Mouse (Mus musculus): ENCODE results near the gene Spaca1.
"Not testable (repeated sequence)": the region's sequence is repeated elsewhere in the genome, so short reads cannot be mapped to it uniquely, and the experiment has no call there.

Gene Spaca1

DNA sequence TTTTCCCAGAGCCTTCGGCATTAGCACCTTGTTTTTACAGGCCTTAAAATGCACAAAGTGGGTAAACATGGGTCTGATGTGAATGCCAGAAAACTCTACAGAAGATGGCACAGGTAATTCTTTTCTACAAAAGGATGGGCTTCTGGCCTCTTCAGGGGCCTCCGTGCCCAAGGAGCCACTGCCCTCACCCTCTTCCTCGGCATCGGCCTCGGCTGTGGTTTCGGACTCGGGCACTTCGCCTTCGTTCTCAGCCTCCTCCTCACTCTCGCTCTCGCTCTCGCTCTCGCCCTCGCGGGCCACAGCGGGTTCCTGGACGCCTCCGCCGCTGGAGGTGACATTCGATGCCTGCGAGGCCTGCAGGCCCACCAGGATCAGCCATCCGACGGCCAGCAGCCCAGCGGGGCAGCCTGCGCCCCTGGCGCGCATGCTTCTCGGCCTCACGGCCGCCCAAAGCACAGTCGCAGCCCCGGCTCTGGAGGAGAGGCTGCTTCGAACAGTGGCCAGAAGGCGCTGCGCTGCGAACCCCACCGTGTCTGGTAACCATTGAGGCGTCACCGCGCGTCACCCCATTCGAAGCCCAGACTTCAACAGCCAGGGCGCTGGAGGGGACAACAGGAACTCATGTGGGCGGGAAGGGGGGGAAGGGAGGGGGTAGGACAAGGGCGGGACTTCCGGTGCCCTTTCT lies at the start of gene Spaca1:
Spaca1 (minus strand) TSS at position 621 of the 685 bp plus-strand sequence.
- in situ Hi-C loops (cut with MboI; ENCODE audit: low pct_unique_long_range_greater_than_20kb in 1 of 2, low sequenced_read_pairs in 2 of 2, unreplicated experiment in 1 of 2) = no loop called here

DNA sequence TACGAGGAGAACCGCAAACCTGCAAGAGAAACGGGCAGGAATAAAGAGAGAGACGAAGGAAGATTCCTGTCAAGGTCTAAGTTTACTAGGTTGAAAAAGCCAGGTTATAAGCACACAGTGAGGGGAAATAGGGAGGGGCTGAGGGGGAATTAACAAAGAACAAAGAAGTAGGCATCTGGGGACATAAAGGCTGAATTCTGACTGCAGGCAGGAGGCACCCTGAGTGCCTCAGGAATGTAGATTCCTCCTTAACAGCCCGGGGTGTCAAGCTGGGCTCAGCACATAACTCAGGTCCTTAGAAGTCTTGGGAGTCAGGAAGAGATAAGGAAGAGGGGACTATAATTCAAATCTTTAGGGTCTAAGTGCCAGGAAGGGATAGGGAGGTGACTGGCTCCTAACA lies 37.3 kb upstream of the Spaca1 start:
- in situ Hi-C loops (cut with MboI; ENCODE audit: low pct_unique_long_range_greater_than_20kb in 1 of 2, low sequenced_read_pairs in 2 of 2, unreplicated experiment in 1 of 2) = not testable (repeated sequence)

DNA sequence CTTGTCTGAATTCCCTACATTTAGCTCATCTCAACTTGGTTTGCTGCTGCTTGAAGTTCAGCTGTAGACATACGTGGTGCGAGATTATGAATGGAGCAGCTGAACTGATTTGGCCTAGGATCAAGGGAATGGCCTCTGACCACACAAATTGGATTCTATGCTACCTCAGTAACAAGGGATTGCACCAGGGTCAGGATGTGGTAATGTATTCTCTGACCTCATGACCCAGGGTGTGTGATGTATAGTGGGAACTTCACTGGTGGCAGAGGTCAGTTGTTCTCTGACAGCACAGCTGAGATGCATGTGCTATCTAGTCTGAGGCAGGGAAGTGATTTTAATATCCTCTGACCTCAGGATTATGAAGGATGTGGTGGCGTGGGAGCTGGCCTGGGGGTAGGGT lies 31.1 kb upstream of the Spaca1 start:
- in situ Hi-C loops (cut with MboI; ENCODE audit: low pct_unique_long_range_greater_than_20kb in 1 of 2, low sequenced_read_pairs in 2 of 2, unreplicated experiment in 1 of 2) = no loop called here

DNA sequence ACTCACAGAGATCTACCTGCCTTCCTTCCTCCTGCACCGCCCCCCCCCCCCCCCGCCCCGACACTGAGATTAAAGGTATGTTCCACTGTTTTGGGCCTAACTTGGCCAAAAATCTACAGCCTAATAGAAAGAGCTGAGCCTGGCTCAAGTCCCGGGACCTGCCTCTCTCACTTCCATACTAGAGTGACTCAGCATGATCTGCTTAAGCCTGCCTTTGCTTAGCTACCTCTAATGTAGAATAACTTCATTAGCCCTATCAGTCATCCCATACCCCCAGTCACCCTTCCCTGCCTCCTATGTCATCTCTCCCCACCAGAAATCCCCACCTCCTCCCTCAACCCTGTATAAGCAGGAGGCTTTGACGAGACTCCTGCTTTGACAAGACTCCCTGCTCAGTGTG lies 19.0 kb upstream of the Spaca1 start:
- in situ Hi-C loops (cut with MboI; ENCODE audit: low pct_unique_long_range_greater_than_20kb in 1 of 2, low sequenced_read_pairs in 2 of 2, unreplicated experiment in 1 of 2) = no loop called here

GRCm38 (mm10) chr4:34058320-34058719 lies 8.3 kb upstream of the Spaca1 start:
- in situ Hi-C loops (cut with MboI; ENCODE audit: low pct_unique_long_range_greater_than_20kb in 1 of 2, low sequenced_read_pairs in 2 of 2, unreplicated experiment in 1 of 2) = no loop called here

DNA sequence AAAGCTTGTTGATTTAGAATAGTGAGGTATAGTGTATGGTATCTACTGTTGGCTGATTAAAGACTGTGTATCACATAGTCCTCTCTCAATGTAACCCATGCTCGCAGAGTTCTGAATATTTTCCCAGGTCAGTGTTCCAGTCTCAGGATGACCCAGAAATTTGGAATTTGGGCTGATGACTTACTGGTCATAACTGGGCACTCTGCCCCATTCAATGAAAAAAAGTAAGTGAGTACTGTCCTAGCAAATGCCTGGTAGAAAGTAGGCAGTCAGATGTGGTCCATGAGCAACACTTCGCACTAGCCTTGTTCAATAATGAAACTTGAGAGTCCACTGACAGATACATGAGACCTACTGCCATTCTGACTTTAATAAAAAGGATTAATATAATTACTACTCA lies 23.2 kb downstream of the Spaca1 start:
- in situ Hi-C loops (cut with MboI; ENCODE audit: low pct_unique_long_range_greater_than_20kb in 1 of 2, low sequenced_read_pairs in 2 of 2, unreplicated experiment in 1 of 2) = no loop called here

DNA sequence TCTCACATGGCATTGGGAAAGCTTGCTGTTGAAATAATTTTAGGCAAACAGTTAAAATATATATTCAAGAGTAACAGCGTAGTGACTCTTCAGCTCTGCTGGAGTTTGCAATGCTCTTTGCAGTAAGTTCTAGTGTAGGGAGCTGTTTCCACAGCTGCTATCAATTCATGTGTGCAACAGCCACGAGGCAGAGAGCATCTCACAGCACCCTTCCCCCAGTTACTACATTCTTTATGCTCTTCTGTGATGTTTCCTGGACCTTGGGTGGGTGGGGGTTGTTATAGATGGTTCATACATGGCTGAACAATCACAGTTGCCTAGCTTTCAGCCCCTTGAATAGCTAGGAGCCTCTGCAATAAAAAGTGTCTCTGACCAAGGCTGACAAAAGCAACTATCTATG lies 28.5 kb downstream of the Spaca1 start:
- in situ Hi-C loops (cut with MboI; ENCODE audit: low pct_unique_long_range_greater_than_20kb in 1 of 2, low sequenced_read_pairs in 2 of 2, unreplicated experiment in 1 of 2) = no loop called here

DNA sequence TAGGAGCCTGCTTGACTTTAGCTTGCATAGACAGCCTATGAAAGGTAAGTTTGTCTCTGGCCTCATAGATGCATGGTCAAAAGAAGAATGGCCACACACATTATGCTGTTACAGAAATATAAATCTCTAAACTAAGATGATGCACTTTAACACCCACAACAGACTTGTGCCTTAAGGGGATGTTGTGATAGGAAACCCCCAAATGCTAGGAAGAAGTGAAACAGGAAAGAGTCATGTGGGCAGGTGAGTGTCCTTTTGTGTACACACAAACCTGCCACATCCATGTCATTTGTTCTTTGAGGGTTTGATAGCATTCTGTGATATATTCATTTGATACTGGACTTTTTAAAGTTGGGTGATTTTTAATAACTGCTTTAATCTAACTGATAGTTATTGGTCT lies 53.6 kb downstream of the Spaca1 start:
- in situ Hi-C loops (cut with MboI; ENCODE audit: low pct_unique_long_range_greater_than_20kb in 1 of 2, low sequenced_read_pairs in 2 of 2, unreplicated experiment in 1 of 2) = no loop called here

GRCm38 (mm10) chr4:33992687-33993086 lies 57.3 kb downstream of the Spaca1 start:
- in situ Hi-C loops (cut with MboI; ENCODE audit: low pct_unique_long_range_greater_than_20kb in 1 of 2, low sequenced_read_pairs in 2 of 2, unreplicated experiment in 1 of 2) = no loop called here

- in situ Hi-C loops (cut with MboI; ENCODE audit: low pct_unique_long_range_greater_than_20kb in 1 of 2, low sequenced_read_pairs in 2 of 2, unreplicated experiment in 1 of 2) = no loop called here
Observed at GRCm38 (mm10) chr4:33988466-33989089, 61.4 kb downstream of the Spaca1 start.
